Mouse (Mus musculus): ENCODE measurements around the gene Klk7. TPM values are rescaled to one million over a fixed set of nuclear protein-coding genes. Genes with fewer than 3 reads are reported as not detected.

The Klk7 gene
- polyA plus RNA-seq, 1 experiment from 2014 or later = not detected

GRCm38 (mm10) chr7:43816746-43817145 lies 5.7 kb downstream of the Klk7 start:
- Histone ChIP-seq H3K4me3 (ENCODE audit: low read depth, low read length) (no peak overlapping the region), H3K4me1 (ENCODE audit: control insufficient read depth, insufficient read depth, low read length) (no peaks in the 10 kb centered on the region)
- no peak for ATAC-seq

GRCm38 (mm10) chr7:43821581-43821980 lies 10.5 kb downstream of the Klk7 start:
- H3K36me3 ChIP-seq (ENCODE audit: control insufficient read depth, insufficient read depth, low read length) = no peaks in the 10 kb centered on the region
- no peak overlapping the region for H3K9ac ChIP-seq (ENCODE audit: low read length)
- no peak overlapping the region for H3K27ac ChIP-seq (ENCODE audit: low read depth, low read length)
- ATAC-seq (no peak), DNase-seq (ENCODE audit: low spot score) (no peak)
- WGBS = 93% methylated on average over 7 of the region's 7 CpGs
- H3K4me1 ChIP-seq (ENCODE audit: control insufficient read depth, insufficient read depth, low read length) = no peaks in the 10 kb centered on the region
- H3K27me3 ChIP-seq (replicated peaks; ENCODE audit: control insufficient read depth, insufficient read depth, low read length) = no peaks in the 10 kb centered on the region
- no peak overlapping the region for H3K4me2 ChIP-seq (ENCODE audit: low read length)
- H3K9me3 ChIP-seq (replicated peaks; ENCODE audit: control insufficient read depth, low read length) = no peaks in the 10 kb centered on the region
- no peak overlapping the region for H3K4me3 ChIP-seq (ENCODE audit: low read depth, low read length)

More at GRCm38 (mm10) chr7:43816746-43817145, 5.7 kb downstream of the Klk7 start:
- Histone ChIP-seq H3K4me2 (ENCODE audit: low read length) (no peak overlapping the region), H3K27ac (ENCODE audit: low read depth, low read length) (no peak overlapping the region), H3K27me3 (replicated peaks; ENCODE audit: control insufficient read depth, insufficient read depth, low read length) (no peaks in the 10 kb centered on the region), H3K9ac (ENCODE audit: low read length) (no peak overlapping the region), H3K9me3 (replicated peaks; ENCODE audit: control insufficient read depth, low read length) (no peaks in the 10 kb centered on the region), H3K36me3 (ENCODE audit: control insufficient read depth, insufficient read depth, low read length) (no peaks in the 10 kb centered on the region)
- DNase-seq (ENCODE audit: low spot score) = no peak

GRCm38 (mm10) chr7:43824199-43824598 lies 13.1 kb downstream of the Klk7 start, which contains the start of gene Klk6:
Gene Klk6, plus strand, starts transcription at chr7:43824499.
- no peaks in the 10 kb centered on the region for H3K27me3 ChIP-seq (replicated peaks; ENCODE audit: control insufficient read depth, insufficient read depth, low read length)
- ATAC-seq = no peak
- WGBS = 78% methylated on average over 10 of the region's 10 CpGs

GRCm38 (mm10) chr7:43826056-43826455 lies 15.0 kb downstream of the Klk7 start:
- Histone ChIP-seq H3K4me2 (ENCODE audit: low read length) (no peak overlapping the region), H3K9ac (ENCODE audit: low read length) (no peak overlapping the region), H3K4me1 (ENCODE audit: control insufficient read depth, insufficient read depth, low read length) (no peaks in the 10 kb centered on the region), H3K36me3 (ENCODE audit: control insufficient read depth, insufficient read depth, low read length) (no peaks in the 10 kb centered on the region), H3K27ac (ENCODE audit: low read depth, low read length) (no peak overlapping the region), H3K4me3 (ENCODE audit: low read depth, low read length) (no peak overlapping the region), H3K9me3 (replicated peaks; ENCODE audit: control insufficient read depth, low read length) (no peaks in the 10 kb centered on the region), H3K27me3 (replicated peaks; ENCODE audit: control insufficient read depth, insufficient read depth, low read length) (no peaks in the 10 kb centered on the region)
- ATAC-seq (no peak), DNase-seq (ENCODE audit: low spot score) (no peak)
- WGBS = 86% methylated on average over 5 of the region's 5 CpGs

More at GRCm38 (mm10) chr7:43824199-43824598, 13.1 kb downstream of the Klk7 start, which contains the start of gene Klk6:
- no peak within 1 kb of the TSS for H3K9ac ChIP-seq (ENCODE audit: low read length)
- no peaks in the 10 kb centered on the region for H3K9me3 ChIP-seq (replicated peaks; ENCODE audit: control insufficient read depth, low read length)
- H3K4me2 ChIP-seq (ENCODE audit: low read length) = no peak within 1 kb of the TSS
- DNase-seq (ENCODE audit: low spot score) = no peak
- H3K4me1 ChIP-seq (ENCODE audit: control insufficient read depth, insufficient read depth, low read length) = no peaks in the 10 kb centered on the region
- no peak within 1 kb of the TSS for H3K27ac ChIP-seq (ENCODE audit: low read depth, low read length)
- no peak within 1 kb of the TSS for H3K4me3 ChIP-seq (ENCODE audit: low read depth, low read length)
- H3K36me3 ChIP-seq (ENCODE audit: control insufficient read depth, insufficient read depth, low read length) = no peaks in the 10 kb centered on the region

- no peak for ATAC-seq
- no peak for DNase-seq (ENCODE audit: low spot score)
- Histone ChIP-seq H3K4me3 (ENCODE audit: low read depth, low read length) (no peak overlapping the region), H3K36me3 (ENCODE audit: control insufficient read depth, insufficient read depth, low read length) (no peaks in the 10 kb centered on the region), H3K9me3 (replicated peaks; ENCODE audit: control insufficient read depth, low read length) (no peaks in the 10 kb centered on the region), H3K4me2 (ENCODE audit: low read length) (no peak overlapping the region), H3K9ac (ENCODE audit: low read length) (no peak overlapping the region), H3K27me3 (replicated peaks; ENCODE audit: control insufficient read depth, insufficient read depth, low read length) (no peaks in the 10 kb centered on the region), H3K4me1 (ENCODE audit: control insufficient read depth, insufficient read depth, low read length) (no peaks in the 10 kb centered on the region), H3K27ac (ENCODE audit: low read depth, low read length) (no peak overlapping the region)
- WGBS = 90% methylated on average over 4 of the region's 4 CpGs
Measured at GRCm38 (mm10) chr7:43827706-43828105, 16.6 kb downstream of the Klk7 start.

GRCm38 (mm10) chr7:43829006-43829405 lies 17.9 kb downstream of the Klk7 start:
- Histone ChIP-seq H3K27ac (ENCODE audit: low read depth, low read length) (no peak overlapping the region), H3K27me3 (replicated peaks; ENCODE audit: control insufficient read depth, insufficient read depth, low read length) (no peaks in the 10 kb centered on the region), H3K4me1 (ENCODE audit: control insufficient read depth, insufficient read depth, low read length) (no peaks in the 10 kb centered on the region), H3K4me2 (ENCODE audit: low read length) (no peak overlapping the region), H3K9ac (ENCODE audit: low read length) (no peak overlapping the region), H3K9me3 (replicated peaks; ENCODE audit: control insufficient read depth, low read length) (no peaks in the 10 kb centered on the region), H3K36me3 (ENCODE audit: control insufficient read depth, insufficient read depth, low read length) (no peaks in the 10 kb centered on the region), H3K4me3 (ENCODE audit: low read depth, low read length) (no peak overlapping the region)
- WGBS = 91% methylated on average over 8 of the region's 8 CpGs
- ATAC-seq (no peak), DNase-seq (ENCODE audit: low spot score) (no peak)

GRCm38 (mm10) chr7:43841701-43842100 lies 30.6 kb downstream of the Klk7 start, which contains the start of gene Klk5:
Gene Klk5, plus strand, starts transcription at chr7:43841971.
- Histone ChIP-seq H3K27ac (ENCODE audit: low read depth, low read length) (no peak within 1 kb of the TSS), H3K4me1 (ENCODE audit: control insufficient read depth, insufficient read depth, low read length) (no peaks in the 10 kb centered on the region), H3K36me3 (ENCODE audit: control insufficient read depth, insufficient read depth, low read length) (no peaks in the 10 kb centered on the region), H3K27me3 (replicated peaks; ENCODE audit: control insufficient read depth, insufficient read depth, low read length) (no peaks in the 10 kb centered on the region), H3K4me3 (ENCODE audit: low read depth, low read length) (no peak within 1 kb of the TSS), H3K4me2 (ENCODE audit: low read length) (no peak within 1 kb of the TSS), H3K9ac (ENCODE audit: low read length) (no peak within 1 kb of the TSS), H3K9me3 (replicated peaks; ENCODE audit: control insufficient read depth, low read length) (no peaks in the 10 kb centered on the region)
- 65% methylated on average over 3 of the region's 3 CpGs for WGBS
- ATAC-seq = no peak
- no peak for DNase-seq (ENCODE audit: low spot score)

GRCm38 (mm10) chr7:43843801-43844200 lies 32.7 kb downstream of the Klk7 start:
- Histone ChIP-seq H3K36me3 (ENCODE audit: control insufficient read depth, insufficient read depth, low read length) (no peaks in the 10 kb centered on the region), H3K4me3 (ENCODE audit: low read depth, low read length) (no peak overlapping the region), H3K4me1 (ENCODE audit: control insufficient read depth, insufficient read depth, low read length) (no peaks in the 10 kb centered on the region), H3K9ac (ENCODE audit: low read length) (no peak overlapping the region), H3K27me3 (replicated peaks; ENCODE audit: control insufficient read depth, insufficient read depth, low read length) (no peaks in the 10 kb centered on the region), H3K9me3 (replicated peaks; ENCODE audit: control insufficient read depth, low read length) (no peaks in the 10 kb centered on the region), H3K27ac (ENCODE audit: low read depth, low read length) (no peak overlapping the region), H3K4me2 (ENCODE audit: low read length) (no peak overlapping the region)
- ATAC-seq = no peak
- DNase-seq (ENCODE audit: low spot score) = no peak
- WGBS = 93% methylated on average over 4 of the region's 4 CpGs

- H3K36me3 ChIP-seq (ENCODE audit: control insufficient read depth, insufficient read depth, low read length) = no peaks in the 10 kb centered on the region
- no peaks in the 10 kb centered on the region for H3K27me3 ChIP-seq (replicated peaks; ENCODE audit: control insufficient read depth, insufficient read depth, low read length)
- H3K27ac ChIP-seq (ENCODE audit: low read depth, low read length) = no peak overlapping the region
- H3K4me1 ChIP-seq (ENCODE audit: control insufficient read depth, insufficient read depth, low read length) = no peaks in the 10 kb centered on the region
- H3K9ac ChIP-seq (ENCODE audit: low read length) = no peak overlapping the region
- 93% methylated on average over 6 of the region's 6 CpGs for WGBS
- H3K9me3 ChIP-seq (replicated peaks; ENCODE audit: control insufficient read depth, low read length) = no peaks in the 10 kb centered on the region
- H3K4me2 ChIP-seq (ENCODE audit: low read length) = no peak overlapping the region
- H3K4me3 ChIP-seq (ENCODE audit: low read depth, low read length) = no peak overlapping the region
- ATAC-seq (no peak), DNase-seq (ENCODE audit: low spot score) (no peak)
Measured at GRCm38 (mm10) chr7:43851616-43852015, 40.5 kb downstream of the Klk7 start.
